Mouse (Mus musculus) heart, embryonic 10.5 days (tissue): ENCODE results near the gene Upf1. TPM values are rescaled to one million over a fixed set of nuclear protein-coding genes. Genes with fewer than 3 reads are reported as not detected.

Experiments
- DNase-seq: peaks from one replicate; pipeline ENCODE4 v3.0.0-alpha.2; 2017; ENCODE audit warnings: low spot score
- H3K27ac ChIP-seq: fragments of 300-500 bp; sonication (generic); 2 replicates; pipeline ENCODE4 v1.5.1; 2016; ENCODE audit warnings: mild to moderate bottlenecking
- H3K27me3 ChIP-seq: fragments of 300-500 bp; sonication (generic); 2 replicates; pipeline ENCODE4 v1.6.1; 2016; ENCODE audit warnings: mild to moderate bottlenecking; ENCODE audit not compliant: poor library complexity, insufficient read depth, severe bottlenecking
- H3K36me3 ChIP-seq: fragments of 300-500 bp; sonication (generic); 2 replicates; pipeline ENCODE4 v1.6.1; 2016; ENCODE audit warnings: mild to moderate bottlenecking, moderate library complexity
- H3K4me1 ChIP-seq: fragments of 300-500 bp; sonication (generic); 2 replicates; pipeline ENCODE4 v1.6.1; 2016; ENCODE audit warnings: mild to moderate bottlenecking
- H3K4me3 ChIP-seq: fragments of 300-500 bp; sonication (generic); 2 replicates; pipeline ENCODE4 v1.5.1; 2016; ENCODE audit warnings: mild to moderate bottlenecking, moderate library complexity
- H3K9me3 ChIP-seq: fragments of 300-500 bp; sonication (generic); 2 replicates; pipeline ENCODE4 v1.6.1; 2016; ENCODE audit warnings: mild to moderate bottlenecking, moderate library complexity
- WGBS: fragments of 180-500 bp; shearing (Covaris S2); methylation state at CpG from one replicate; pipeline ENCODE4 v1.1.7; 2016; 5-methylcytosine and 5-hydroxymethylcytosine counted together
- polyA plus RNA-seq: library from polyadenylated mRNA; unstranded; fragments of >200 nt; fragmentation: Nextera tagmentation; extraction: Ambion mirVana; gene quantifications from 2 replicates; pipeline ENCODE4 v1.2.1, GENCODE M21; 2016

Gene Upf1
- polyA plus RNA-seq, 1 experiment from 2014 or later = 19.8 TPM

DNA sequence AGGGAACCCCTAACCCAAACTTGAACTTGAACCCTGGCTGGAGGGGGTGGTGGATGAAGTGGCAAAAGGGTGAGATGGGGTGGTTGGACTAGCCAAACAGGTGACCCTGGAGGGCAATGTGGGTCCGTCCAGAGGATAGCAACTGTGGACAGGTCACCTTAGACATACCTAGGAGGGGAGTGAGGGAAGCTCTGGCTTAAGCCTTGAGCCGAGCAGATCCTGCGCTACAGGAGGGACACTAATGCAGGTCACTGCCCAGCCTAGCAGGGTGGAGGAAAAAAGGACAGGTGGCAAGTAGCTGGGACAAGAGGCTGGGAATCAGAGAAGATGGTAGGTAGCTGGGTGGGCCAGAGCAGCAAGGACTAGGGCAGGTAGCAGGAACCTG, 1.1 kb downstream of the Upf1 start:
- peak overlapping the region; percentile 97 for H3K27ac ChIP-seq
- H3K4me3 ChIP-seq = peak overlapping the region; percentile 98
- peaks cover 29% of the 10 kb centered on the region for H3K36me3 ChIP-seq
- DNase-seq = no peak
- H3K4me1 ChIP-seq = peaks cover 60% of the 10 kb centered on the region
- 29% methylated on average over 3 of the region's 3 CpGs for WGBS
- H3K9me3 ChIP-seq = no peaks in the 10 kb centered on the region
- H3K27me3 ChIP-seq = no peaks in the 10 kb centered on the region

DNA sequence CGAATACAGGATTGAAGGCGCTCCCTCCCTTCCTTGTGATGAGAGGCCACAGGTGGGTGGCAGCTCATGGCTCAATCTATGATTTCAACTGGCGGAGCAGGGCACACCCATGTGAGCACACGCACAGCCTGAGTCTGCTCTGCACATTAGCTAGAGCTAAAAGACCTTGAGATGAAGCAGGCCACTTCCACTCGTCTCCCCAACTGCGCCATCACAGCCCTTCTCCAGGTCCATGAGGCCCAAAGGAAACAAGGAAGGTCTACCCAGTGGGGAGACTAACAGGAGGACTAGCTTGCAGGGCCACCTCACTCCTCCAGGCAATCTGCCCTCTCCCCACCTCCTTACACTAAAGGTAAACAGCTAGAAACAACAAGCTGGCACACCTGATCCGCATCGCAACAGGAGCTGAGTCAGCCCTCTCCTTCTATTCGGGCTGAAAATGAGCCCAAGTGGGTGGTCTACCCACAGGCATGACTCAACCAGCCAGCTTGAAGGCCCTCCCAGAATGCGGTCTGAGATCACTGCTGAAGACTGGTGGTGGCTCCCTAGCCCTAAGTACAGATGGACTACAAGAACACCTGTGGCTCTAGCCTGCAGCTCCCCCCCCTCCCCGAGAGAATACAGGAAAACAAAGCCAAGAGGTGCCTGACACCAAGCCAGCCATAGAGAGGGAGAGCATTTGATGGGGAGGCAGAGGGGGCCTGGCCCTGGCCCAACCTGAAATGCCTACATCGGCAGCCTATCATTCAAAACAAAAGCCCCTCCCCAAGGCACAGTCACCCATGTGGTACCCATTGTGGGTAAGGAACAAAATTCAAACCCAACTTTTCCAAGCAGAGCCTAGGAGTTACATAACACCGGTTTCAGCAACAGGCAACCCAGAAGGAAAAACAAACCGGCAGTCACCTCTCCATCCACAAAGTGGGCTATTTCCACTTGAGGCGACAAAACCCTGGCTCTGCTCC, 1.8 kb downstream of the Upf1 start:
- peak overlapping the region; percentile 97; the same call in 1 of the 2 replicates for H3K27ac ChIP-seq
- no peaks in the 10 kb centered on the region for H3K9me3 ChIP-seq
- WGBS = 60% methylated on average over 15 of the region's 15 CpGs
- no peak for DNase-seq
- H3K4me1 ChIP-seq = peaks cover 63% of the 10 kb centered on the region
- peak overlapping the region; percentile 98 for H3K4me3 ChIP-seq
- no peaks in the 10 kb centered on the region for H3K27me3 ChIP-seq
- peaks cover 34% of the 10 kb centered on the region for H3K36me3 ChIP-seq

DNA sequence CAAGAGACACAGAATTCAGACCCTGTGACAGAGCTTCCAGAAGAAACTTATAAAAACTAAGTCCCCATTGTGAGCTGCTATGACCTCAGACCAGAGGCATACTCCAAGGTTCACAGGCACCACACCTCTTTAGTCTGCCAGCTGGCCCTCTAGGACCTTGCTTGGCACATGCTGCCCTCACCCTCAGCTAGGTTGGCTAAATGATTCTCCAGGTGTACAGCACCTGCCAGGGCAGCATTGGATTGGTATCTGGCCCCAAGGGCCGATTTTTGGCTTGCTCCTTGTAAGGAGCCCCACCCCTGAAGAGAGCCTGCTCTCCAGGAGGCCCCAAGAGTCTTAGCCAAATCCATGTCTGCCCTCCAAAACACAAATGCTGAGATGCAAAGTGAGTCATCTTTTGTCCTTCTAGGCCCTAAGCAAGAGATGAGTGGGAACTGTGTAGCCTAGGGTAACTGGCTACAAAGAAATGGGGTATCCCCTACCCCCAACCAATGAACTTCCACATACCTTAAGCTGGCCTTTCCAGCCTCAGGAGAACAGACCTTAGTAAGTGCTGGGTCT, 5.1 kb downstream of the Upf1 start:
- 0 out of 2 replicates have a peak overlapping the region, but pooled peaks have one; percentile 2 for H3K4me3 ChIP-seq
- WGBS = 77% methylated on average over 1 of the region's 1 CpGs
- H3K27me3 ChIP-seq = no peaks in the 10 kb centered on the region
- DNase-seq = no peak
- peaks cover 54% of the 10 kb centered on the region for H3K36me3 ChIP-seq
- H3K4me1 ChIP-seq = peaks cover 62% of the 10 kb centered on the region
- H3K27ac ChIP-seq = no peak overlapping the region
- no peaks in the 10 kb centered on the region for H3K9me3 ChIP-seq

DNA sequence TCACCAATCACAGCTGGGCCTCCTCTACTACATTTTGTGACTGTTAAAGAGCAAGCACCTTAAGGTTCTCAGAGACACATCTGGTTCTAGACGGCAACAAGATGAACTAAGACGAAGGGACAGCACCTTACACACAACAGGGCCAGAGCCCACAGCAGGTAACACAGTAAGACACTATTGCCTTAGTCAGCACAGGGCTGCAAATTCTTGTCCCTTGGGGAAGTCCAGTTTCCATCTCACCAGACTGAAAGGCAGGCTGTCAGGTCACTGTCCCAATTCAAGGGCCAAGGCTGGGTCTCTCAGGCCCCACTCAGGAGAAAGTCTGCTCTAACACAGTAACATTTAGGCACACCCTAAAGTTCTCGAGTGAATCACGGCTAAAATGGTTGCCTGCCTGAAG, 5.6 kb downstream of the Upf1 start:
- Histone ChIP-seq H3K36me3 (peaks cover 58% of the 10 kb centered on the region), H3K4me3 (no peak overlapping the region), H3K27ac (no peak overlapping the region), H3K9me3 (no peaks in the 10 kb centered on the region), H3K27me3 (no peaks in the 10 kb centered on the region), H3K4me1 (peaks cover 59% of the 10 kb centered on the region)
- DNase-seq = no peak
- WGBS = 86% methylated on average over 4 of the region's 4 CpGs

DNA sequence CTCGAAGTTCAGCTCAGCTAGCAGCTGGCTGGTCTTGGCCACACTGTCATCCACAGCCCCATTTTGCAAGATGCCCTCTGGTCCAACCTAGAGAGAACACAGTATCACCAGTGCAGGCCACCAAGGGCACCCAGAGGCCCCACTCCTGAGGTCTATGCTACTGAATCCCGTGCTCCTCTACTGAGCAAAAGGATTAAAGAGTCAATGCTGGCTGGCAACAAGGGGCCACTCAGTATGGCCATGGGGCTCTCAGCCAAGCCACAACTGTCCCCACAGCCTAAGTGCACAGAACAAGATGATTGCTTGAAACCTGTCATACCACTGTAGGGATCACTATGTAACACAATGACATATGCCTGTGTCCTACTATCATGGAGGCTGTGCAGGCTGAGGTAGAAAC, 8.8 kb downstream of the Upf1 start:
- WGBS = 87% methylated on average over 2 of the region's 2 CpGs

DNA sequence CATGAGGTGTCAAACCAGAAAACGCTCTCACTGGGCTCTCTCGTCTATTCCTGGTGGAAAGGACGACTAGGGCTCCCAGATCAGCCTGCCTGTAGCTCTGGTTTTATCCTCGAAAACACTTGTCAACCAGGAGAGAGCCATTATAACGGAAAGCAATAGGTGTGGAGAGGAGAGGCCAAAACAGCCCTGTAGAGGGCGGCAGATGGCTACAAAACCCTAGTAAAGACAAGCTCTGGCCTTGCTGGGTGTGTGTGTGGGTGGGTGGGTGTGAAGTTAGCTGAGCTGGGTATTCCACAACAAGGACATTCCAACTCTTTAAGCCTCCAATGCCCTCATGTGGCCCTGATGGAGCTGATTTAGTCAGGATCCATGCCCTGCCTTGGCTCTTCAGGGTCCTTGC, 9.4 kb downstream of the Upf1 start:
- 61% methylated on average over 6 of the region's 6 CpGs for WGBS
- Histone ChIP-seq H3K27me3 (no peaks in the 10 kb centered on the region), H3K4me3 (no peak overlapping the region), H3K27ac (no peak overlapping the region), H3K36me3 (peaks cover 73% of the 10 kb centered on the region), H3K9me3 (no peaks in the 10 kb centered on the region), H3K4me1 (peaks cover 28% of the 10 kb centered on the region)
- DNase-seq = no peak

More for the DNA sequence above, 8.8 kb downstream of the Upf1 start:
- Histone ChIP-seq H3K4me3 (no peak overlapping the region), H3K27me3 (no peaks in the 10 kb centered on the region), H3K36me3 (peaks cover 73% of the 10 kb centered on the region), H3K9me3 (no peaks in the 10 kb centered on the region), H3K27ac (no peak overlapping the region), H3K4me1 (peaks cover 34% of the 10 kb centered on the region)
- no peak for DNase-seq

DNA sequence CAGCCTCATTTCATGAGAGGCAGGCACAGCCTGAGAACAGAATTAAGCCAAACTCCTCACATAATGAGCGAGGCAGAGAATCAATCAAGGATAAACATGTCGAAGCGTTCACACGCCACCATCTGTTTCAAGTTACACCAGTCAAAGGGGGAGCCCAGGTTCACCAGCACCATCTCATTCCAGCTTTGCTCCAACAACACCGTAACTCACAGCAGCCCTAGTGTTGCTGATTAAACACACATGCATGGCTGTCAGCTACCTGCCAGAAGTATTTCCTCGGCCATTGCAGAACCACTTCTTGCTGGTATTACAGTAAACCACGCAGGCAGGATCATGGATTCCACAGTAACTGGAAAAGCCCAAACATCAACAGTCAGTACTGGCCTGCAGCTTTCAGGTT, 10.0 kb downstream of the Upf1 start:
- H3K4me3 ChIP-seq = no peak overlapping the region
- peaks cover 22% of the 10 kb centered on the region for H3K4me1 ChIP-seq
- 93% methylated on average over 7 of the region's 7 CpGs for WGBS
- no peaks in the 10 kb centered on the region for H3K27me3 ChIP-seq
- H3K36me3 ChIP-seq = peaks cover 73% of the 10 kb centered on the region
- H3K27ac ChIP-seq = no peak overlapping the region
- no peaks in the 10 kb centered on the region for H3K9me3 ChIP-seq
- DNase-seq = no peak

DNA sequence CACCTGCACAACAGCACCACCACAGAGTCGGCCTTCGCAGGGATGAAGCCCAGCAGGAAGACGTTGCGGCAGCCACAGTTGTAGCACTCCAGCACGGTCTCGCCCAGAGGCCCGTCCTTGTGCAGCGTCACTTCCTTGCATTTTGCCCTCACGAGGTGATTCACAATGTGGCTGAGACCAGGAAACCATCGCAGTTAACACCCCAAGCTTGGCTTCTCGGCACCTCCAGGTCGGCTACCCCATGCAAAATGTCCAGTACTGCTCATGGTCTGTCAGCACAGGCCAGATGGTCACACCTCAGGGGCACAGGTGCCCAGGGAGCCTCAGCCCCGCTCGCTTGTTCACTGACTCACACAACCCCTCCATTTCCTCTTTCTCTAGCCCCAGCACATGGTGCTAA, 11.1 kb downstream of the Upf1 start:
- peaks cover 83% of the 10 kb centered on the region for H3K36me3 ChIP-seq
- no peak overlapping the region for H3K27ac ChIP-seq
- 90% methylated on average over 14 of the region's 14 CpGs for WGBS
- DNase-seq = no peak
- H3K4me1 ChIP-seq = peaks cover 19% of the 10 kb centered on the region
- H3K27me3 ChIP-seq = no peaks in the 10 kb centered on the region
- H3K9me3 ChIP-seq = no peaks in the 10 kb centered on the region
- H3K4me3 ChIP-seq = no peak overlapping the region

DNA sequence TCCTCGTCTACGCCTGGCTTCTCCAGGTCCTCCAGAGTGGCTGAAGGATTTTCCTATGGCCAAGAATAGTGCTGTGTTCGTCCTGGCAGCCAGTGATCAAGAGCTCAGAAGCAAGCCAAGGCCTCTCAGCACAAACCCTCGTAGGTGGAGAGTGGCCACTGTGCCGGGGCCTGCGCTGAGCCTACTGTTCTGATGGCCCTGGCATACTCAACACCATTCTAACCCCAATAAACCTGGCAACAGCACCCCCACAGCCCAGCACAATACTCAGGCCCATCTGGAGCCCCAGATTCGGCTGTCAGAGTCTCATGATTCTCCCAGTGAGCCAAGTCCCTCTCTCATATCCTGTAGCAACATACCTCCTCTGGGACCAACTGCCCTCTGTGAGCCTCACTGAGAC, 12.4 kb downstream of the Upf1 start:
- 88% methylated on average over 7 of the region's 7 CpGs for WGBS
- no peaks in the 10 kb centered on the region for H3K9me3 ChIP-seq
- DNase-seq = no peak

DNA sequence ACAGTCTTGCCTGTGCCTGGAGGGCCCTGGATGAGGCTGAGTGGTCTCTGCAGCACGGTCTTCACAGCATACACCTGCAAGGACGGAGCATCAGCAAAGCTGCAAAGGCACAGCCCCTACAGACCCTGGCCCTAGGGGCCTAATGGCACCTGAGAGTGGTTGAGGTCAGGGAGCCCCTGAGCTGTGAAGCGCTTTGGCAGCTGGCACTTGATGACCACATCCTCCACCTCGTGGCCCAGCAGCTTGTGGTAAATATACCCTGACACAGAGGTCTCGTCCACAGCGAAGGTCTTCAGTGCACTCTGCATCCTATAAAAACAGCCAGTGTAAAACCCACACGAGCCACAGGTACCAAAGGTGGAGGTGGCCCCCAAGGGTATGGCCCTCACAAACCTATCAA, 14.1 kb downstream of the Upf1 start:
- no peak for DNase-seq
- no peaks in the 10 kb centered on the region for H3K9me3 ChIP-seq
- H3K4me3 ChIP-seq = no peak overlapping the region
- 92% methylated on average over 7 of the region's 7 CpGs for WGBS
- peaks cover 99% of the 10 kb centered on the region for H3K36me3 ChIP-seq
- no peak overlapping the region for H3K27ac ChIP-seq
- no peaks in the 10 kb centered on the region for H3K27me3 ChIP-seq
- peaks cover 8% of the 10 kb centered on the region for H3K4me1 ChIP-seq

More for the DNA sequence above, 12.4 kb downstream of the Upf1 start:
- peaks cover 85% of the 10 kb centered on the region for H3K36me3 ChIP-seq
- peaks cover 16% of the 10 kb centered on the region for H3K4me1 ChIP-seq
- no peak overlapping the region for H3K27ac ChIP-seq
- H3K4me3 ChIP-seq = no peak overlapping the region
- H3K27me3 ChIP-seq = no peaks in the 10 kb centered on the region

DNA sequence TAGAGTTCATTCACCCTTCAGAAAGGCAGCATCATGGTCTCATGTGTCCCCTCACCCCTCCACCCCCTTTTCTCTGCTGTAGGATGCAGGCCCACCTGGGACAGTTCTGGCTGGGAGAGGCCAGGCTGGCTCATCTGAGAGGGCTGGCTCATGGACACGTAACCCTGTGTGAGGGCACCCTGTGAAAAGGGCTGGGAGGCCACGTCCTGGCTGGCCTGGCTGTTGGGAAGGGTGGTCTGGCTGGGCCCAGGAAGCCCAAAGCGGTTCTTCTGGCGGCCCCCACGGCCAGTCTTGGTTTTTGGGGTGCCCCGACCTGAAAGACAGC, 20.2 kb downstream of the Upf1 start:
- peaks cover 32% of the 10 kb centered on the region for H3K4me1 ChIP-seq
- WGBS = 91% methylated on average over 6 of the region's 6 CpGs
- no peak overlapping the region for H3K27ac ChIP-seq
- no peak for DNase-seq
- peaks cover 72% of the 10 kb centered on the region for H3K36me3 ChIP-seq
- H3K27me3 ChIP-seq = peaks cover 26% of the 10 kb centered on the region; the same call in 1 of the 2 replicates
- H3K4me3 ChIP-seq = no peak overlapping the region
- no peaks in the 10 kb centered on the region for H3K9me3 ChIP-seq

DNA sequence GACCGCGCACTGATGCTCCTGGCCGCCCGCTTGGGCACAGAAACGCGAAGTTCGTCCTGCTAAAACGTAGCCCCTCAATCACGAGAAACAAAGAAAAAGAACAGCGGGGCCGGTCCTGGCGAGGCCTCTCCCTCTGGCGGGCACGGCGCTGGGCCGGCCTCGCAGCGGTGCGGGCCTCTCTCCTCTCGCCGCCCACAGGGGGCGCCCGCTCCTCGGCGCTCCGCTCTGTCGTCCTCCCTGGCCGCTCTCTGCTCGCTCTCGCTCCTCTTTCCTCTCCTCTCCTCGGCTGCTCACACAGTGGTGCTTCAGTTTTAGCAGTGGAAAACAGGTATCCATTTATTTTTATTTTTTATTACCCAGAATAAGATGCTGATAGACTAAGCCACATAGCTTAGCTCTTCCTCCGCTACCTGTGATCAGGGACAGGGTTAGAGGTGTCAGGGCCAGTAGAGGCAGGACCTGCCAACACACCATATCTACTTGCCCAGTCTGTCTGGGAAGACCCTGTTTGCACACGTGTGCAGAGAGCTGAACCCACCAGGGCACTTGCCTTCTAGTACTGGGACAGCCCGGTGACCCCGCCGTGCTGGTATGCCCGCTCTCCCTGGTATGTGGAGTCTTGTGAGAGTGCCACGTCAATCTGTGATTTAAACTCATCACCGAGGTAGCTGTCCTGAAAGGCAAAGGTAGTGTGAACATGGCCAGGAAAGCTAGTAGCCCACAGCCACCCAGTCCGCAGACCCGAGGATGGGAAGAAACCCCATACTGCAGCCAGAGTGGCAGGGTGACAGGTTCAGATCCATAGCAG, 20.8 kb downstream of the Upf1 start:
- DNase-seq = peak; percentile 86
- Histone ChIP-seq H3K9me3 (no peaks in the 10 kb centered on the region), H3K4me3 (no peak overlapping the region), H3K27ac (0 out of 2 replicates have a peak overlapping the region, but pooled peaks have one; percentile 47), H3K36me3 (peaks cover 67% of the 10 kb centered on the region), H3K4me1 (peaks cover 32% of the 10 kb centered on the region), H3K27me3 (peaks cover 26% of the 10 kb centered on the region; the same call in 1 of the 2 replicates)
- 29% methylated on average over 41 of the region's 41 CpGs for WGBS
